Mouse (Mus musculus) kidney, adult 2 months (tissue): ENCODE results near the gene Olig3.

Experiments
- CTCF ChIP-seq: fragments of 200-500 bp; conservative IDR thresholded peaks from 2 replicates; pipeline ENCODE4 v1.5.1; 2011; ENCODE audit warnings: low read depth, mild to moderate bottlenecking, control low read depth, low read length, moderate library complexity, mixed read lengths; ENCODE audit not compliant: insufficient read depth, insufficient read length
- POLR2A ChIP-seq: fragments of 200-500 bp; IDR thresholded peaks from one replicate; pipeline ENCODE4 v1.6.1; 2011; ENCODE audit warnings: low read depth, low read length, control low read depth

DNA sequence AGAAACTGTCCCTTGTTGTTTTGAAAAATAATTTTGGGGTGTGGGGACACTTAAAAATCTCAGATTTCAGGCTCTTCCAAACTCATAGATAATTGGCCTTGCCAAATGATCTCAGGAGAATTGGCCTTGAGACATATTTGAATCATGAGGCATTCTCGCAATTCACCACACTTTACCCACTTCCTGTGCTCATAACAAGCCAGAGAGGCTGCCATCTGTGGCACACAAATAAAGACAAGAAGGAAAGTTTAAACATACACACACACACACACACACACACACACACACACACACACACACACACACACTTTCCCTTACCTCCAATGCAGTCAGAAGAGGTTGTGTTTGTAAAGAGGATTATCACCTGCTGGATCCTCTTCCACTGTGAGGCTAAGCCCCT lies 22.9 kb upstream of the Olig3 start:
- TF ChIP-seq POLR2A (no peak), CTCF (no peak)
